Mouse (Mus musculus) small intestine, adult 10 weeks (tissue): ENCODE data around the gene Prkab2. TPM values are rescaled to one million over a fixed set of nuclear protein-coding genes. Genes with fewer than 3 reads are reported as not detected.

ENCODE experiments used
- polyA plus RNA-seq: library from polyadenylated mRNA; stranded (reverse); fragments of 350-450 nt; fragmentation: Illumina TruSeq; extraction: RNeasy Lipid Tissue Mini Kit (QIAGEN cat#74804); gene quantifications from one replicate; pipeline ENCODE4 v1.2.3, GENCODE M21; 2014; ENCODE audit warnings: low replicate concordance

Prkab2 gene
- 12.4 TPM for polyA plus RNA-seq

GRCm38 (mm10) chr3:97657655-97658411 is at the start of gene Prkab2:
Gene Prkab2, plus strand, starts transcription at chr3:97658193.

GRCm38 (mm10) chr3:97609845-97610410 is 48.1 kb upstream of the Prkab2 start, which contains the start of gene Chd1l:
Gene Chd1l, minus strand, starts transcription at chr3:97610203.

GRCm38 (mm10) chr3:97628391-97629001 is 29.5 kb upstream of the Prkab2 start, which contains the start of gene Fmo5:
Gene Fmo5, plus strand, starts transcription at chr3:97628804.

GRCm38 (mm10) chr3:97674644-97675110 is 16.7 kb downstream of the Prkab2 start, which contains the start of gene Gm17651:
Gene Gm17651, minus strand, starts transcription at chr3:97674694.

Other genes with a start within 250 kb of the Prkab2 start
- not detected for gene Olfr1402, start 236.2 kb upstream of the Prkab2 start, polyA plus RNA-seq
- gene Chd1l, start 48.0 kb upstream of the Prkab2 start, polyA plus RNA-seq: 3.4 TPM
- 399 TPM for gene Fmo5, start 29.4 kb upstream of the Prkab2 start, polyA plus RNA-seq
- gene Gm17651, start 16.5 kb downstream of the Prkab2 start, polyA plus RNA-seq: not detected
- 58.1 TPM for gene Pde4dip, start 230.5 kb downstream of the Prkab2 start, polyA plus RNA-seq
- 103 TPM for gene Sec22b, start 243.0 kb downstream of the Prkab2 start, polyA plus RNA-seq